Mouse (Mus musculus): ENCODE results near the gene Cog7. TPM values are rescaled to one million over a fixed set of nuclear protein-coding genes. Genes with fewer than 3 reads are reported as not detected.

Gene Cog7
- polyA plus RNA-seq, 1 experiment from 2014 or later, result 21.1 TPM

DNA sequence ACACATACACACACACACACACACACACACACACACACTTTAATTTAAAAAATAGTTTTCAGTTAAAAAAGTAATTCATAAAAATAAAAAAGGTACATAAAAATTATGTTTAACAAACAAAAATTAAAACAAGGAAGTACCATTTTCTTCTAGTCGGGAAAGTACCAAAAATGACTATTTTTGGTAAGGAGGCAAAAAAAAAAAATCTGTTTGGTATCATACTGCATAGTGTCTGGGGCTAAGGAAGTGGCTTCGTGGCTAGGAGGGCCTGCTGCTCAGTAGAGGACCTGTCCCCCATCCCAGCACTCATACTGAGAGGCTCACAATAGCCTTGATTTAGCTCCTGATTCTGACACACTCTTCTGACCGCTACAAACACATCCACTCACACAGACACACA, 9.8 kb downstream of the Cog7 start:
- Histone ChIP-seq H3K36me3 (peaks cover 15% of the 10 kb centered on the region), H3K27me3 (no peaks in the 10 kb centered on the region), H3K27ac (no peak overlapping the region), H3K4me3 (no peak overlapping the region), H3K4me2 (replicated peaks) (no peak overlapping the region), H3K9me3 (replicated peaks) (no peaks in the 10 kb centered on the region), H3K4me1 (no peaks in the 10 kb centered on the region), H3K9ac (no peak overlapping the region)
- no peak for ATAC-seq (ENCODE audit: low FRiP score)
- WGBS, result 90% methylated on average over 3 of the region's 3 CpGs

DNA sequence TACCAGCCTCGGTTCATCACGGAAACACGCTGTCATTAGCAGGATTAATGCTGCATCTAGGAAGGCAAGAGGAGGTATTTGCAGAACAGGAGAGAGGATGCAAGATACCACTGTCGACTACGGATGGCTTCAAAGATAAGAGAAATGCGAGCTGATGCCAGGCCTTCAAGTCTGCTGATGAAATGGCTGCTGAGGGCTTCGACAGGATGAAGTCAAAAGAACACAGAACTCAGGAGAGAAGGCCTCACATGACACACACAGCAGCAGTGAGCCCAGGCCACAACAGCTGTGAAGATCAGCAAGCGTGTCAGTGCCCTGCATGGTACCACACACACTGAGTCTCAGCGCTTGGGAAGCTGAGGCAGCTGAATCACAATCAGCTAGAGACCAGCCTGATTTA, 11.3 kb downstream of the Cog7 start:
- Histone ChIP-seq H3K4me1 (no peaks in the 10 kb centered on the region), H3K9ac (no peak overlapping the region), H3K36me3 (peaks cover 19% of the 10 kb centered on the region), H3K4me2 (replicated peaks) (no peak overlapping the region), H3K9me3 (replicated peaks) (no peaks in the 10 kb centered on the region), H3K4me3 (no peak overlapping the region), H3K27ac (no peak overlapping the region), H3K27me3 (no peaks in the 10 kb centered on the region)
- WGBS, result 93% methylated on average over 9 of the region's 9 CpGs
- ATAC-seq (ENCODE audit: low FRiP score), result no peak

DNA sequence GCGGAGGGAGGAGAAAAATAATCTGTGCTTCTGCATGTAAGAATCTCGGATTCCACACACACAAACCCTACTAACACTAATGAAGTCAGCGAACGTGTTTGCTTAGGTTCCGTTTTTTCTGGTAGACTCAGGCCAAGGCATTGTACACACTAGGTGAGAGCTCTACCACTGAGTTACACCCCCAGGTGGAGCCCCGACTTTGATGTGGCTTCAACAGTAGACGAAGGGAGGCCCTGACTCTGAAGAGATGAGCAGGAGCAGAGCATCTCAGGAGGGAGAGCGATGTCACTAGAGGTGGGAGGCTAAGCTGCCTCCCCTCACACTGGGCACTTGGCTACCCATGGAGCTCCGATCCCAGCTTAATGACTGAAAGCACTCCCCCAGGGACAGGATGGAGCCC, 12.7 kb downstream of the Cog7 start:
- no peak overlapping the region for H3K27ac ChIP-seq
- no peak overlapping the region for H3K9ac ChIP-seq
- no peak overlapping the region for H3K4me2 ChIP-seq (replicated peaks)
- H3K36me3 ChIP-seq, result peaks cover 19% of the 10 kb centered on the region
- no peaks in the 10 kb centered on the region for H3K4me1 ChIP-seq
- ATAC-seq (ENCODE audit: low FRiP score), result no peak
- 89% methylated on average over 9 of the region's 9 CpGs for WGBS
- H3K27me3 ChIP-seq, result no peaks in the 10 kb centered on the region
- no peak overlapping the region for H3K4me3 ChIP-seq
- no peaks in the 10 kb centered on the region for H3K9me3 ChIP-seq (replicated peaks)

DNA sequence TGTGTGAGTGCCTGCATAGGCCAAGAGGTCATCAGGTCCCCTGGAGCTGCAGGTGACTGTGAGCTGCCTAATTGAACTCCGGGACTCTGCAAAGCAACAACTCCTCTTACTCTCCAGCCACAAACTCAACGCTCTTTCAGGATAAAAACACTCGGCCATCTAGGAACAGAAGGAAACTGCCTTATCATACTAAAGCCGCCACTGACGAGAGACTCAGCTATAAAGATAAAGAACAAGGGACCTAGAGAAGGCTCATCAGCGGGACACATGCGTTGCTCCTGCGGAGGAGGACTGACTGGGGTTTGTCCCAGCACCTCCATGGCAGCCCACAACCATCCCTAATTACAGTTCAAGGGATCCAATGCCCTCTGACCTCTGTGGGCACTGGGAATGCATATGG, 13.3 kb downstream of the Cog7 start:
- Histone ChIP-seq H3K36me3 (peaks cover 19% of the 10 kb centered on the region), H3K4me1 (no peaks in the 10 kb centered on the region), H3K27ac (no peak overlapping the region), H3K4me2 (replicated peaks) (no peak overlapping the region), H3K4me3 (no peak overlapping the region), H3K27me3 (no peaks in the 10 kb centered on the region), H3K9ac (no peak overlapping the region), H3K9me3 (replicated peaks) (no peaks in the 10 kb centered on the region)
- ATAC-seq (ENCODE audit: low FRiP score), result no peak
- WGBS, result 89% methylated on average over 8 of the region's 8 CpGs

DNA sequence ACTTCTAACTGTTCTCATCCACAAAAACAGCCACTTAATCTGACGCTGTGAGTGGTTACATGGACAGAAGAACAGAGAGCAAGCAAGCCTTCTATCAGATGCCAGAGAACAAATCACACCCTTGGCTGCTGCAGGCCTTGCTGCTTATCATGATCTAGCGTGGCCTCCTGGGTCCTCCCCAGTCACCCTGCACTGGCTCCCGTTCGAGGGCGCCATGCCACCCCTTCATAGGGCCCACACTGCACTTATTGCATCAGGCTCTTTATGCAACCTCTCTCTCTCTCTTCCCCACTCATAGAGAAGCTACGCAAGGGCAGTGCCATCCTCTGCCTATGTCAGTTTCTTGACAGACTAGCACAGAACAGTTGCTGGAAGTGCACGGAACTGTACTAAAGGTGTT, 15.3 kb downstream of the Cog7 start:
- no peaks in the 10 kb centered on the region for H3K27me3 ChIP-seq
- H3K27ac ChIP-seq, result no peak overlapping the region

DNA sequence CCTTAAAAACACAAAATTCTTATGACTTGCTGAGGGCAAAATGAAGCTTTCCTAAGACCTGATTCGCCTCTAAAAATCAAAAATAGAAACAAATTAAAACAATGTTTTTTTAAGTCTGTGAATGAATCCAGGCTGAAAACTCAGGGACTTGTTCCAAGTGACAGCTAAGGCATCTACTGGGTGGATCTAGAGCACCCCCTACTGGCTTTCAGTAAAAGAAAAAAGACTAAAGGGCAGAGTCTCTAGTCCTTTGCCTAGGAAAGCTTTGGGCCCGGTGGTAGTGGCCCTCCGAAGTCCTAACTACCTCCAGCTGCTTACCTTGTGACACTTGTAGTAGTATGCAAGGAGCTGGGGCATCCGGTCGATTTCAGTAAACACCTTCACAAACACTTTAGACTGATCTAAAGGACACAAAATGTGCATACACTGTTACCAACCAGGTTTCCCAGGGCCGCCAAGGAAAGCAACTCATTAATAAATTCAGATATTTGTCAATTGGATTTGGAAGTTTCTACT, 17.6 kb downstream of the Cog7 start:
- 68% methylated on average over 6 of the region's 6 CpGs for WGBS
- H3K36me3 ChIP-seq, result peaks cover 22% of the 10 kb centered on the region
- ATAC-seq (ENCODE audit: low FRiP score), result no peak
- H3K4me1 ChIP-seq, result no peaks in the 10 kb centered on the region
- H3K9me3 ChIP-seq (replicated peaks), result no peaks in the 10 kb centered on the region
- H3K4me3 ChIP-seq, result no peak overlapping the region
- no peak overlapping the region for H3K9ac ChIP-seq
- no peak overlapping the region for H3K4me2 ChIP-seq (replicated peaks)
- no peaks in the 10 kb centered on the region for H3K27me3 ChIP-seq
- H3K27ac ChIP-seq, result no peak overlapping the region

More for the DNA sequence above, 15.3 kb downstream of the Cog7 start:
- Histone ChIP-seq H3K4me3 (no peak overlapping the region), H3K36me3 (peaks cover 29% of the 10 kb centered on the region), H3K9me3 (replicated peaks) (no peaks in the 10 kb centered on the region), H3K9ac (no peak overlapping the region), H3K4me1 (no peaks in the 10 kb centered on the region), H3K4me2 (replicated peaks) (no peak overlapping the region)
- no peak for ATAC-seq (ENCODE audit: low FRiP score)
- whole genome bisulfite sequencing, result 93% methylated on average over 7 of the region's 7 CpGs

DNA sequence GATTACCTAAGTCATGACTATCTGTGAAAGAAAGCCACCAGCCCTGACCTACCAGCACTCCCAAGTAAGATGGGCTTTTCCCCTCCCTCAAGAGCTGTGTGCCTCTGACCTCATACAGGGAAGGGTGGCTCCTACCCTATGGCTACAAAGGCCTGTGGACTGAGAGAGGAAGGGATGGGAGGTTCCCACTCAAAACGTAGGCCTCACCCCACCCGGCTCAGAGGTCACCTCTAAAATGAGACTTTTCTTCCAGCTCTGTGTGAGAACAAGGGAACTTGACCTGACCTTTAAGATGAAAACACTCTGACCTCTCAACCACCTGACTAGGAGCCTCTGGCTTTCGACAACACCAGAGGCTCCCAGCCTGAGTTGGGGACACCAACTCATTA, 18.9 kb downstream of the Cog7 start:
- 80% methylated on average over 3 of the region's 3 CpGs for WGBS
- no peaks in the 10 kb centered on the region for H3K4me1 ChIP-seq
- H3K36me3 ChIP-seq, result peaks cover 19% of the 10 kb centered on the region
- no peaks in the 10 kb centered on the region for H3K9me3 ChIP-seq (replicated peaks)
- H3K27ac ChIP-seq, result no peak overlapping the region
- no peak overlapping the region for H3K4me2 ChIP-seq (replicated peaks)
- no peaks in the 10 kb centered on the region for H3K27me3 ChIP-seq
- H3K9ac ChIP-seq, result no peak overlapping the region
- no peak overlapping the region for H3K4me3 ChIP-seq
- ATAC-seq (ENCODE audit: low FRiP score), result no peak

DNA sequence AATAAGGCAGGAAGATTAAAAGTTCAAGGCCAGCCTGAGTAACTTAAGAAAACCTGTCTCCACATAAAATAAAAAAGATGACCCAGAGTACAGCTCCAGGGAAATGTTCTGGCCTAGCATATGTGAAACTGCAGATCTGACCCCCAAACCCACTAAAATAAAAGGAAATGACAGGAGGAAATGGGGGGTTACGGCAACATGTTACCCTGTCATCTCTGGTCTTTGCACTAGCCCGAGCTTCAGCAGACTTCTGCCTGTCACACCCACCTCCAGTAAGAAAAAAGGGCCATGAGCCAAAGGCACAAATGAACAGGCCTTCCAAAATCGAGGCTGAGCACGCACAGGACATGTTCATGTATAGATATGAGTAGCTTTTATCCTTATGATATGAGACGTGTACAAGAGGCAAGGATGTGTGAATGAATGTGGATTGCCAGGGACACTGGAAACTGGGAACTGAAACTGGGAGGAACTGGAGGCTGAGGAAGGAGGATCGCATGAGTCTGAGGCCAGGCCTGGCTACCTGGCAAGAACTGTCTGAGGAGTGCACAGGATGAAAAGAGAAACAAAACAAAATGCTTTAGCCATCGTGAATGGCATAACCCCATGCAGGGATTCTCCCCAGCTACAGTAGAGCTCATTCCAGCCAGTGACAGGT, 19.5 kb downstream of the Cog7 start:
- no peaks in the 10 kb centered on the region for H3K4me1 ChIP-seq
- H3K9ac ChIP-seq, result no peak overlapping the region
- 90% methylated on average over 7 of the region's 7 CpGs for WGBS
- no peak for ATAC-seq (ENCODE audit: low FRiP score)
- no peak overlapping the region for H3K4me3 ChIP-seq
- no peaks in the 10 kb centered on the region for H3K9me3 ChIP-seq (replicated peaks)
- H3K27ac ChIP-seq, result no peak overlapping the region
- H3K36me3 ChIP-seq, result peaks cover 19% of the 10 kb centered on the region
- H3K4me2 ChIP-seq (replicated peaks), result no peak overlapping the region
- no peaks in the 10 kb centered on the region for H3K27me3 ChIP-seq

DNA sequence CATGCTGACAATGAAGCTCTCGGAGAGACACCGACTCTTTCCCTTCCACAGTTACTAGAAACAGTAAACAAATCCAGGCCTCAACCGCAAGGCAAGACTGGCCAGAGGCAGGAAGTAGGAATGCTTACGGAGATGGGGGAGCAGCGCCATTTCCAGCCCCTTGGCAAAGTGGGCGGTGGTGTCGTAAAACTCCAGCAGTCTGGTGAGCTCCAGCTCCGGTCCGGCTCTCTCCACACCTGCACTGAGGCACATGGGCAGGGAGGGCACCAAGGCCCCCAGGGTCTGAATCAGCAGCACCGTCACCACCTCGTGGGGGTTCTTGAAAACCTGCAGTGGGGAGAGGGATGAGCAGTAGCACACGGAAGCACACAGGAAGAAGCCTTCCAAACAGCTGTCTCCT, 25.7 kb downstream of the Cog7 start:
- Histone ChIP-seq H3K36me3 (peaks cover 27% of the 10 kb centered on the region), H3K4me1 (no peaks in the 10 kb centered on the region), H3K4me3 (no peak overlapping the region), H3K4me2 (replicated peaks) (no peak overlapping the region), H3K27ac (no peak overlapping the region), H3K27me3 (no peaks in the 10 kb centered on the region), H3K9me3 (replicated peaks) (no peaks in the 10 kb centered on the region), H3K9ac (no peak overlapping the region)
- no peak for ATAC-seq (ENCODE audit: low FRiP score)
- 87% methylated on average over 12 of the region's 12 CpGs for WGBS

DNA sequence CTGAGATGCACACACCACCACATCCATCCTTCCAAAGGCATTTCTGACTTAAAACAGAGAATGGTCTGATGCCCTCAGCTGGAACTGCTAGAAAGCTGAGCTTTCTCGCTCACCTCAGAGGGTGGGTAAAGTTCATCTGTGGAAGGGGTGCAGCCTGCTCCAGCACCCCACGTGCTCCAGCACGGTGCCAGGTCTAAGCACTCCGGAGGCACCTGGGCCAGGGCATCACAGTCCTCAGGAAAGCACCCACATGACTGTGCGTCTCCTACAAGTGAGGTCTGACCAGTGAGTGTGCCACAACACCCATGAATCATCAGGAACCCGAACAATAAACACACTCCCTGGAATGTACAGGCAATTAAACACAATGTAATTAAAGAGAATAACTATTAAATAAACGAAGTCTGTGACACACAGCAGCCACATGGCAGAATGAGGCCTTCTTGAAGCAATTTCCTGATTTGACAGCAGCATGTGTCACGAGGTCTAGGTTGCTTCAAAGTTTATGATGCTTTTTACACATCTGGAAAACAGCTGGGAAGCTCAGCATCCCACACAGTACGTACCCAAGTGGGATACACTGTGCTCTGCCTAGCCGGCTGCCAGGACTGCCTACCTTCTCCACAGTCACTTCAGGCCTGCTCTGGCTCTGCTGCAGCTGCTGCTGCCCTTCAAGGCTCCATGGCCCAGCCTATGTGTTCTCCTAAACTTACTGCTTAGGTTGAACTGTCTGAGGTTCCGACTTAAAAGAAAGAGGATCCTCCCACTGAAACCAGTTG, 26.4 kb downstream of the Cog7 start:
- Histone ChIP-seq H3K4me3 (no peak overlapping the region), H3K9ac (no peak overlapping the region), H3K27me3 (no peaks in the 10 kb centered on the region), H3K9me3 (replicated peaks) (no peaks in the 10 kb centered on the region), H3K4me1 (no peaks in the 10 kb centered on the region), H3K27ac (no peak overlapping the region), H3K4me2 (replicated peaks) (no peak overlapping the region), H3K36me3 (peaks cover 27% of the 10 kb centered on the region)
- 89% methylated on average over 11 of the region's 11 CpGs for WGBS
- ATAC-seq (ENCODE audit: low FRiP score), result no peak

DNA sequence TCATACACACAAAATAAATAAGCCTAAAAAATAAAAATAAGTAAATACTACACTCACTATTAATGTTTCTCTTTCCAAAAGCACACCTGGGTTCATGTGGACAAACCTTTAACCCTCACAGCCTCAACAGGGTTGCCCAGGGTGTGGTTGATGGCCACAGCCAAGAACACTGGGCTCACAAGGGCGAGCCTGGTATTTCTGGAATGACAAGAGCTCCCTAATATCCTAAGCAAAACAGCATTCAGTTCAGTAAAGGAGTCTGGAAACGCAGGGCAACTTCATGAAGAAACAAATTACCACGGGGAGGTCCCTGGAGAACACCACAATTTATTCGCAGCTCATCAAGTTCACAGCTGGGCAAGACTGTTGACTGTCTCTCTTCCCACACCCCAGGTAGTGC, 34.0 kb downstream of the Cog7 start:
- 71% methylated on average over 4 of the region's 4 CpGs for WGBS
- Histone ChIP-seq H3K4me2 (replicated peaks) (no peak overlapping the region), H3K27me3 (no peaks in the 10 kb centered on the region), H3K4me1 (no peaks in the 10 kb centered on the region), H3K9ac (no peak overlapping the region), H3K36me3 (peaks cover 30% of the 10 kb centered on the region; the same call in 1 of the 2 replicates), H3K9me3 (replicated peaks) (no peaks in the 10 kb centered on the region), H3K27ac (no peak overlapping the region), H3K4me3 (no peak overlapping the region)
- ATAC-seq (ENCODE audit: low FRiP score), result no peak

DNA sequence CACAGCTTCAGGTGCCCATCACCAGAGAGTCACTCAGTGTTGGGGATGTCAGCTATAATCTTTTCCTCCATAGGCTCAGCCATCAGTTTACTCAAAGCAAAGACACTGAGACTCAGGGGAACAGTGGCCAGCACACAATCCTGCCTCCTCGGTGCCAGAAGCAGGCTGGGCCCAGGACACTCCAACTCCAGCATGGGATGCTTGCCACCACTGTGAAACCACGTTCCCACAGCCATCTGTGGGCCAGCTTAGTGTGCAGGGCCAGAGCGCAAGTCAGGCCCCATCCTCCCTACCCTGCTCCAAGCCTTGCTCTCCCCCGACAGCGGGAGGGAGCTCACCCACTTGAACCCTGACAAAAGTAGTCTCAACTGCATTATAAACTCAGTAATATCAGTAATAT, 35.3 kb downstream of the Cog7 start:
- H3K36me3 ChIP-seq, result peaks cover 33% of the 10 kb centered on the region; the same call in 1 of the 2 replicates
- no peaks in the 10 kb centered on the region for H3K9me3 ChIP-seq (replicated peaks)
- no peak overlapping the region for H3K27ac ChIP-seq
- WGBS, result 81% methylated on average over 5 of the region's 5 CpGs
- ATAC-seq (ENCODE audit: low FRiP score), result no peak
- H3K4me3 ChIP-seq, result no peak overlapping the region
- no peaks in the 10 kb centered on the region for H3K4me1 ChIP-seq
- no peak overlapping the region for H3K9ac ChIP-seq
- H3K4me2 ChIP-seq (replicated peaks), result no peak overlapping the region
- no peaks in the 10 kb centered on the region for H3K27me3 ChIP-seq

DNA sequence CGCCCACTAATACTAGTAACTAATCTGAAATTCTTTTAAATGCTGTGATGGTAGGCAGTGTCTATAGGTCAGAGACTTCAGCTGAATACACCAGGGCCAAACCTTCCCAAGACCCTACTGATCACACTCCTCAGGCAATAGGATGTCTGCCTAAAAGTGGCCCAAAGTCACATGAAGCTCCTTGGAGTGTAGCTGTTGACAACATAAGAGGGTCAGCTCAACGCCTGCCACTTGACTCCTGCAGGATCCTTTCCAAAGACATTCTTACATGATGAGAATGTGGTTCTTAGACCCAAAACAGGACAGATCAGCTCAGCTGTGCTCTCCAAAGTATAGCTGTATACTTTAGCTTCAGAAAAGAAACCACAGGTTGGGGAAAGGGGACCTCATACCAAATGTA, 39.1 kb downstream of the Cog7 start:
- no peak for ATAC-seq (ENCODE audit: low FRiP score)
- H3K36me3 ChIP-seq, result peaks cover 18% of the 10 kb centered on the region; the same call in 1 of the 2 replicates
- H3K27ac ChIP-seq, result no peak overlapping the region
- WGBS, result 96% methylated on average over 2 of the region's 2 CpGs
- H3K9me3 ChIP-seq (replicated peaks), result no peaks in the 10 kb centered on the region
- no peak overlapping the region for H3K4me2 ChIP-seq (replicated peaks)
- no peak overlapping the region for H3K4me3 ChIP-seq
- H3K27me3 ChIP-seq, result no peaks in the 10 kb centered on the region
- peaks cover 15% of the 10 kb centered on the region for H3K4me1 ChIP-seq
- H3K9ac ChIP-seq, result no peak overlapping the region

Measured in hindbrain, embryonic 12.5 days (tissue).